Mouse (Mus musculus): ENCODE data around the gene Slc1a7.

Gene Slc1a7

GRCm38 (mm10) chr4:107967966-107968682, at the start of gene Slc1a7:
TSS of gene Slc1a7 (plus strand) at chr4:107968332.
- no peak for DNase-seq (ENCODE audit: low spot score in 2 of 2)

DNA sequence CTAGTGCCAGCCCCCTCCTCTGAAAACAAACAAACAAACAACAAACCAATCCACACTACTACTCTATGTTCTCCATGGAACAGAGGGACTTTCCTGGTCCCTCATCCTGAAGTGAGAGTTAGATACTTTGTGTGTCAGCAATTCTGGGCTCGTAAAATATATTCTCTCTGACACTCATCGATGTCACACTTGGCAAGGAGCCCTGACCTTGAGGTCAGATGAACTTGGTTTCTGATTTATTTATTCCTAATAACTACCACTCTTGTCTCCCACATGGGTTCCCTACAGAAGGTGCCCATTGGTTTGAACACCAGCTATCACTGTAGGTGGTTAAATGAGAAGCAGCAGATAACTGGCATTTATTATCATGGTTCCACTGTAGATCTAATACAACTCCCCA, 47.8 kb upstream of the Slc1a7 start:
- DNase-seq (ENCODE audit: low spot score in 2 of 2) = no peak

DNA sequence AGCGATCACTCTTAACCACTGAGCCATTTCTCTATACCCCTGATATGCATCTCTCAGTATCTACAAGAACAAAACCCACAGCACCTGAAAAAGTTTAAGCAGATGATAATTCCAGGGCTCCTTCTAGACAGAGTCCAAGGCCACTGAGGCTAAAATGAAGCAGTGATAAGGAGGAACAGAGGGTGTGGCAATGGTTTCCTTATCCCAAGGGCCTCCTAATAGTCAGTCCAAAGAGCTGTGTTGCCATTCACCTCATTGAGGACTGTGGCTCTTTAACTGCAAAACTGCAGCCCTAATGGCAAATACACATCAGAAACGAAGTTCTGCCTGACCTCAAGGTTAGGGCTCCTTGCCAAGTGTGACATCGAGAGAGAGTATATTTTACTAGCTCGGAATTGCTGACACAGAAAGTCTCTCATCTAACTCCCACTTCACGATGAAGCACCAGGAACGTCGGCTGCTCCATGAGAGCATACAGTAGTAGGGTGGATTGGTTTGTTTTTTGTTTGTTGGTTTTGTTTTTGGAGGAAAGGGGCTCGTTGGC, 46.9 kb upstream of the Slc1a7 start:
- DNase-seq (ENCODE audit: low spot score in 2 of 2) = no peak

GRCm38 (mm10) chr4:107921952-107922351, 46.2 kb upstream of the Slc1a7 start:
- no peak for DNase-seq (ENCODE audit: low spot score in 2 of 2)

- DNase-seq (ENCODE audit: low spot score in 2 of 2) = peak; percentile 85 to 91
These were observed 44.9 kb upstream of the Slc1a7 start, which contains the start of gene Cpt2 for GRCm38 (mm10) chr4:107923145-107923802. TSS of gene Cpt2 (minus strand) at chr4:107923610.

DNA sequence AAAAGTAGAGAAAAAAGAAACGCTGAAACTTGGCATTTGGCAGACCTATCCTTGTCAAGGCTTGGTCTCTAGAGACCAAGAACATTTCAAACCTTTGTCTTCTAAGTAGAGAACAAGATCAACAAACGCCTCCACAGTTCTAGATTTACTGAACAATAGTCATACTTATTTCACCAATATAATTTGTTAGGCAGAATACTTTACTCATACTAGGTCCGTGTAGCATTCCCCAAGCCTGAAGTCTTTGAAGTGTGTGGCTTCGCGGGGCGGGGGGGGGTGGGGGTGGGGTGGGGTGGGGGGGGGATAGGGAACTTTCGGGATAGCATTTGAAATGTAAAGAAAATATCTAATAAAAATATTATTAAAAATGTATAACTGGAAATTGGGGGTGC, 44.3 kb upstream of the Slc1a7 start:
- DNase-seq (ENCODE audit: low spot score in 2 of 2) = no peak

DNA sequence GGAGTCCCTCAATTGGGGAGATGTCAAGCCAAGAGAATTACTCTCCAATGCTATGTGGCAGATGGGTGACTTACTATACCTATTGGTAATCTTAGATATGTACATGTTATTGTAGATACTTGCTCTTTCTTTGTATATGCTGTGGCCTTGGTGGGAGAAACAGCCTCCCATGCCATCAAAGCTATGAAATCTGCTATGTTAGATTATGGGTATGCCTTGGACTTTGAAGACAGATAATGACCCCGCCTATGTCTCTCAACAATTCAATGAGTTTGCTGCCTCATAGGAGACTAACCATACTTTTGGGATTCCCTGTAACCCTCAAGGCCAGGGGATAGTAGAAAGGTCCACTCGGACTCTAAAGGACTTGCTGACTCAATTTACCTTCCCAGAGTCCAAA, 39.9 kb upstream of the Slc1a7 start:
- DNase-seq (ENCODE audit: low spot score in 2 of 2) = no peak

DNA sequence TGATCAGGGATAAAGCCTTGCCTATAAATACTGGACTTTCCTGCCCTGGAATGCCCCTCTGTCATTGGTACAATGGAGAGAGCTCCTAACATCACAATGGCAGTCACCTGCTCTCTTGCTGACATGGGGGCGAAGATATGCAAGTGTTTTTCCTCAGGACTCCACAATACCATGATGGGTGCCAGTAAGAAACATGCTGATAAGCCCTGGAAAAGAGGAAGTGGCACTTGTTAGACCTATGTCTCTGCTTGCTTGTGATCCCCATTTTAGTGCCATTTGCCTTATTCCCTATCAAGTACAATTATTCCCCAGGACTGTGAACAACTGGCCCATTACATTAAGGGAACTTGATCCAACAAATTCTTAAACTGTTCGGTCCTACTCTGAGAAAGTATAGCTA, 39.4 kb upstream of the Slc1a7 start:
- DNase-seq (ENCODE audit: low spot score in 2 of 2) = no peak

GRCm38 (mm10) chr4:107931453-107931852, 36.7 kb upstream of the Slc1a7 start:
- no peak for DNase-seq (ENCODE audit: low spot score in 2 of 2)

DNA sequence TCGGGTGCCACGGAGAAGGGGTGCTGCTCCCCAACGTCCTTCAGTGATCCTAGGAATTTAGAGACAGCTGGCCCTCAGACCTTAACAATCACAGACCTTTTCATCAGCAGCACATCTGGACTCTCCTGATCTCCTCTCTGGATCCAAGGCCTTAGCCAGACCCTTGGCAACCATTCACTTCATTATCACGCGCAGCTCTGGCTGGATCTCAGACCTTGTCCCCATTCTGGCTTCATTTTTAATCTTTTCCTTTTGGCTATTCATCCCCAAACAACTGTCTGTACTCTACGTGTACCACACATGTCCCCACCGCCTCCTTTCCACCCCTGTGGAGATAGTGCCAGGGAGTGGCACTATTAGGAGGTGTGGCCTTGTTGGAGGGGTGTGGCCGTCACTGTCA, 34.9 kb upstream of the Slc1a7 start:
- DNase-seq (ENCODE audit: low spot score in 2 of 2) = no peak

- no peak for DNase-seq (ENCODE audit: low spot score in 2 of 2)
These were observed 32.9 kb upstream of the Slc1a7 start for GRCm38 (mm10) chr4:107935254-107935653.

GRCm38 (mm10) chr4:107937338-107937737, 30.8 kb upstream of the Slc1a7 start:
- DNase-seq (ENCODE audit: low spot score in 2 of 2) = peak; percentile 38 to 67

GRCm38 (mm10) chr4:107938124-107938523, 30.0 kb upstream of the Slc1a7 start:
- no peak for DNase-seq (ENCODE audit: low spot score in 2 of 2)

DNA sequence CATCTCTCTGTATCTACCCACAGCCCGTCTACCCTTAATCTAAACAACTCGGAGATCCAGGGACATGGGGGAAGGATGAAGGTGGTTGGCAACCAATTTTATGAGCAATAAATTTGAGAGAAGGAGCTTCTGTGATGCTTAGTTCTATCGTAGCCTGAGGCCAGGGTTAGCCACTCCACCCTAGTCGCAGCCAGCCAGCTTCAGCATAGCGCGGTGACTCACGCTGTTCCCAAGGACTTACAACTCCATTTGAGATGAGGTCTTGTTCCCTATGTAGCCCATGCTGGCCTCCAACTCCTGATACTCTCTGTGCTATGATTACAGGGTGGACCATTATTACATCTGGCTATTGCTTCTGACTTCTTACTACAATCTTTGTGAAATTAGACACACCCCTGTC, 25.4 kb upstream of the Slc1a7 start:
- no peak for DNase-seq (ENCODE audit: low spot score in 2 of 2)

DNA sequence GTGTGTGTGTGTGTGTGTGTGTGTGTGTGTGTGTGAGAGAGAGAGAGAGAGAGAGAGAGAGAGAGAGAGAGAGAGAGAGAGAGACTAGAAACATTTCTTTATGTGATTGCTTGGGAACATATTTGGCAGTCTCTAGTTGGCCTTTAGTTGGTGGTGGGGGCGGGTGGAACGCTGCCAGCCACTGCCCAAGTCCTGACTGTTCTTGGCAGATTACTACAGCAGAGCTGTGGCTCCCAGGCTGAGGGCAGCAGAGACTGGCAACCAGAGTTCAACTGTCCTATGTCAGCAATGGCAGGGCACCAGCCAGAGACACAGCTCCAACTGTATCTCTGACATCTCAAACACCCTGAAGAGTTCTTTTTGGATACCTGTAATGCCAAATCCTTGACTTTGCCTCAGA, 24.0 kb upstream of the Slc1a7 start:
- DNase-seq (ENCODE audit: low spot score in 2 of 2) = no peak

DNA sequence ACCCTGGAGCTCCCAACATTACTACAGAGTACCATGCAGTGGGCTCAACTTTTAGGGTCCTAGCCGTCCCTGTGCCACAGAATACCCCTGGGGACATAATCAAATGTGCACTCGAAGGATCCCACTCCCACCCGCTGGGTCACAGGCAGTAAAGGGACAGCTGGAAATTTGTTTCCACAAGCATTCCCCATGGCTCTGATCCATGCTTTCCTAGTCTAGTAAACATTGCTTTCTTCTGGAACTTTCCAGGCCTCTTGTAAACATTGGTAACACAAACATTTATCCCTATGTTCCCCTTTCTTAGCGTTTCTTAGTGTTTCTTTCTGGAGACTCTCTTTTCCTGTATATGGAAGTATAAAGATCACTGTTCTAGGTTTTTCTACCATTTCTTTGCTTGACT, 18.2 kb upstream of the Slc1a7 start:
- DNase-seq (ENCODE audit: low spot score in 2 of 2) = no peak

DNA sequence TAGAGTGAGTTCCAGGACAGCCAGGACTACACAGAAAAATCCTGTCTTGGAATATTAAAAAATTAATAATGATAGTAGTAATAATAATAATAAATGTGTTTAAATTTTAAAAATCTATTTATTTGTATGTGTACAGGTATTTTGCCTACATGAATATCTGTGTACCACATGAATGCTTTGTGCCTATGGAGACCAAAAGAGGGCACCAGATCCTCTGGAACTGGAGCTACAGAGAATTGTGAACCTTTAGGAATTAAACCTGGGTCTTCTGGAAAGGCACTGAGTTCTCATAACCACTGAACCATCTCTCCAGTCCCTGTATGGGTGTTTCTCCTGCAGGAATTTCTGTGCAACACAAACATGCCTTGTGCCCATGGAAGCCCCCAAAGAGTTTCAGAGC, 15.3 kb upstream of the Slc1a7 start:
- DNase-seq (ENCODE audit: low spot score in 2 of 2) = no peak

DNA sequence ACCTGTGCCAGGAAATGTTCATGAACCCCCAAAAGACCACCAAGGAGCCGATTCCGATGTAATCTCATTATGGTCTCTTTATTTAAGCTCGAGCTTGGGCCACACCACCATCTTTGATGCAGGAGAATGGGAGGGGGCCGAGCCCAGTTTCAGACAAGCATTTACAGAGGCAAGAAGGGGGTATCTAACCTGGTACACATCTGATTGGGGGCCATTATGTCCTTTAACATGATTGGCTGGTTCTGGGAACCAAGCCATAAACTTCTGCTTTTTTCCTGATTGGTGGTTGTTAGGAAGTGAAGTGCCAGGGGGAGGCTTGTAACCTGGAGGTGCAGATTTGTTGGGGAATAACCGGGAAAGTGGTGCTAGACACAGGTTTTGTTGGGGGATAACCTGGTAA, 12.4 kb upstream of the Slc1a7 start:
- DNase-seq (ENCODE audit: low spot score in 2 of 2) = no peak

DNA sequence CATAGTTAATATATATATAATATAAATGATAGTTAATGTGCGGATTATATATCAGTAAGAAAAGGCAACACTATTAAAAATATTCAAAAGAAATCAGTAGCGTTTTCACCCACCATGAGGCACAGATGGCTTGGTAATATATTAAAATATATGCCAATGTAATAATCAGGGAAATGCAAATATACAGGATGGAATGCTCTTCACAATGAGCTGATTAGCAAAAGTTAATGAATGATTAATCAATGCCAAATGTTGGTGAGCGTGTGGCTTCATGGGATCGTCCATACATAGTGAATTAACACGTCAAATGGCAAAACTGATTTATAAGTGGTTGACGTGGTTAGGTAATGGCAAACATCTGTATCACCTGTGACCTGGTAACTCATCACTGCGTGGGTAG, 9.6 kb upstream of the Slc1a7 start:
- DNase-seq (ENCODE audit: low spot score in 2 of 2) = no peak

GRCm38 (mm10) chr4:107962044-107962732, 5.9 kb upstream of the Slc1a7 start:
- no peak for DNase-seq (ENCODE audit: low spot score in 2 of 2)

DNA sequence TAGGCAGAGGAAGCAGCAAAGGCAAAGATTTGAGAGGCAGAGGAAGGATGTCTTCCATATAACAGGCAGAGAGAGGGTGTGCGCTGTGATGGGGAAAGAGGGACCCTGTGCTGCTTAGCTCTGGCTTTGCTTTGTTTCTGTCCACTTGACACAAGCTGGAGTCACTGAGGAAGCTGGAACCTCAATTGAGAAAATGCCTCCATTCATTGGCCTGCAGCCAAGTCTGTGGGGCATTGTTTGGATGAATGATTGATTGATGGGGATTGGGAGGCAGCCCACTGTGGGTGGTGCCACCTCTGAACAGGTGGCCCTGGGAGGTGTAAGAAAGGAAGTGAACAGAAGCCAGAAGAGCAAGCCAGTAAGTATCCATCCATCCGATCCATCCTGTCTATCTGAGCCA, 5.3 kb upstream of the Slc1a7 start:
- no peak for DNase-seq (ENCODE audit: low spot score in 2 of 2)

- no peak for DNase-seq (ENCODE audit: low spot score in 2 of 2)
These were observed 1.6 kb upstream of the Slc1a7 start for GRCm38 (mm10) chr4:107966416-107967109.

Measured in thymus, postnatal 10 days (tissue).